Mouse (Mus musculus): Measurements from ENCODE around the gene Fam19a1. TPM values are rescaled to one million over a fixed set of nuclear protein-coding genes. Genes with fewer than 3 reads are reported as not detected.

Gene Fam19a1
- total RNA-seq (2014; rRNA removed), result 19.8 and 22.3 TPM in 2 replicates
- polyA plus RNA-seq (2015; fragmentation: Nextera tagmentation; extraction: Ambion mirVana), result 10.5 and 17.1 TPM in 2 replicates

DNA sequence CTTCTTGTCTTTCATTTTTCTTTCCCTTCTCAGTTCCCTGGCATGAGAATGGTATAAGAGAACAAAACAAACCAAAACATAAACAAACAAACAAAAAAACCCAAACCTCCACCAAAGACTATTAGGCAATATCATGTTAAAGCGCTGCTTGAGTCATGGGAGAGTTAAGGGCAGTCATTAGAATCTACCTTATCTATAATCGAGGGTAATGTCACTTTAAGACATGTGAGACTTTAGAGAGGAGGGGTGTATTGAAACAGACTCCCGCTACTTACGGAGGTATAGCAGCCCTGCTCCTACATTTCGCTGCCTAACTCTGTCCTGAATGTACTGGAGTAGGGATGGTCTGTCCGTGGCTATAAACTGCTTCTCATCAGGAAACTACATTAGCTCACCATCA, at the start of gene Fam19a1:
Gene Fam19a1 (plus strand): TSS at position 301 of the 400 bp plus-strand sequence.
- Histone ChIP-seq H3K4me3 (ENCODE audit: low read depth, low read length) (peak within 1 kb of the TSS; percentile 57), H3K36me3 (ENCODE audit: insufficient read depth) (no peaks in the 10 kb centered on the region), H3K27me3 (ENCODE audit: insufficient read depth, low read length) (no peaks in the 10 kb centered on the region), H3K9ac (peak within 1 kb of the TSS; percentile 39; the same call in 1 of the 2 replicates), H3K9me3 (ENCODE audit: low read length) (no peaks in the 10 kb centered on the region), H3K4me2 (ENCODE audit: low read depth) (peak within 1 kb of the TSS; percentile 96), H3K27ac (ENCODE audit: low read depth, low read length) (no peak within 1 kb of the TSS), H3K4me1 (ENCODE audit: insufficient read depth) (0 out of 2 replicates have a peak, but pooled peaks cover 3% of the 10 kb centered on the region)
- WGBS, result 24% methylated on average over 6 of the region's 6 CpGs
- no peak for DNase-seq
- TF ChIP-seq CTCF (IDR thresholded peaks at IDR 0.05; ENCODE audit: low read depth), result no peak
- ATAC-seq, result no peak

GRCm38 (mm10) chr6:96071080-96071479, 41.9 kb upstream of the Fam19a1 start:
- TF ChIP-seq CTCF (IDR thresholded peaks at IDR 0.05; ENCODE audit: low read depth), result no peak
- H3K9me3 ChIP-seq (ENCODE audit: low read length), result no peaks in the 10 kb centered on the region
- no peak overlapping the region for H3K9ac ChIP-seq
- DNase-seq, result no peak
- no peak overlapping the region for H3K27ac ChIP-seq (ENCODE audit: low read depth, low read length)
- H3K27me3 ChIP-seq (ENCODE audit: insufficient read depth, low read length), result no peaks in the 10 kb centered on the region
- H3K36me3 ChIP-seq (ENCODE audit: insufficient read depth), result no peaks in the 10 kb centered on the region
- H3K4me2 ChIP-seq (ENCODE audit: low read depth), result no peak overlapping the region
- ATAC-seq, result no peak
- no peak overlapping the region for H3K4me3 ChIP-seq (ENCODE audit: low read depth, low read length)
- WGBS, result 88% methylated on average over 4 of the region's 4 CpGs
- H3K4me1 ChIP-seq (ENCODE audit: insufficient read depth), result no peaks in the 10 kb centered on the region

- no peak for ATAC-seq
- DNase-seq, result no peak
- Histone ChIP-seq H3K4me1 (ENCODE audit: insufficient read depth) (no peaks in the 10 kb centered on the region), H3K4me2 (ENCODE audit: low read depth) (no peak overlapping the region), H3K36me3 (ENCODE audit: insufficient read depth) (no peaks in the 10 kb centered on the region), H3K27me3 (ENCODE audit: insufficient read depth, low read length) (no peaks in the 10 kb centered on the region), H3K27ac (ENCODE audit: low read depth, low read length) (no peak overlapping the region), H3K9me3 (ENCODE audit: low read length) (no peaks in the 10 kb centered on the region), H3K9ac (no peak overlapping the region), H3K4me3 (ENCODE audit: low read depth, low read length) (no peak overlapping the region)
- no peak for TF ChIP-seq CTCF (IDR thresholded peaks at IDR 0.05; ENCODE audit: low read depth)
These were observed 41.4 kb upstream of the Fam19a1 start for GRCm38 (mm10) chr6:96071567-96071966.

DNA sequence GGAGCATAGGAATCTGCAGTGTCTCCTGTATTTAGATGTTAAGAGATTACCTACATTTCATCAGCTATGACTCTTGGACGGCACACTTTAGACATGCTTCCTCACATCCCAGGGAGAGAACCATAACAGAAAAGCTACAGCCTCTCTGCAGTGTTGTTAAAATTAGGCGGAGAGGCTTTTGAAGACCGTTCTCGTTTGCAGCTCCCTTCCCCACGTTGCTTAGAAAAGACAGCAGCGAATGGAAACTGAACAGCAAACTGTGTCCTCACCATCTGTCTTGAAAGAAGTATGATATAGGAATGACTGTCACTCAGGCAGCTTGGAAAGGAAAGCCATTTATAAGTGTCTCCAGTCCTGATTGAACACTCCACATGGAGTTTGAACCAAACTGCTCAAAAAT, 23.0 kb upstream of the Fam19a1 start:
- Histone ChIP-seq H3K9me3 (ENCODE audit: low read length) (no peaks in the 10 kb centered on the region), H3K4me1 (ENCODE audit: insufficient read depth) (no peaks in the 10 kb centered on the region), H3K4me3 (ENCODE audit: low read depth, low read length) (no peak overlapping the region), H3K27ac (ENCODE audit: low read depth, low read length) (no peak overlapping the region), H3K4me2 (ENCODE audit: low read depth) (no peak overlapping the region), H3K9ac (no peak overlapping the region), H3K27me3 (ENCODE audit: insufficient read depth, low read length) (no peaks in the 10 kb centered on the region), H3K36me3 (ENCODE audit: insufficient read depth) (no peaks in the 10 kb centered on the region)
- no peak for TF ChIP-seq CTCF (IDR thresholded peaks at IDR 0.05; ENCODE audit: low read depth)
- 74% methylated on average over 6 of the region's 6 CpGs for WGBS
- ATAC-seq (no peak), DNase-seq (peak; percentile 34)

DNA sequence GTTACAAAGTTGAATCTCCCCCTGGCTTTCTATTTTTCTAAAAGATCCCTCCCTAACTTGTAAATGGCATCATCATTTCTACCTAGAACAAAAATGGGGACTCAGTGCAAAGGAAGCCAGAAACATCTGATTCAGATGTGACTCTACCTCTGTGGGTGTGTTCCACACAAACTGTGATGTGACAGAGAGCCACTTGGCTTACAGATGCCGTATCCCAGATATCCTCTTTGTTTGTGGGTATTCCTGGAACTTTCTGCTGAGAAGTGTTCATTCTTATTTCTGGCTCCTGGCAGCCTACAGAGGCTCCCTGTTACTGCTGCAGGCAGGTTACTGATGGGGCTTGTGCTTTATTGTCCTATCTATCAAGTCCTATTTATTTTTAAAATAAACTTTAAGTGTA, 19.2 kb upstream of the Fam19a1 start:
- Histone ChIP-seq H3K27me3 (ENCODE audit: insufficient read depth, low read length) (no peaks in the 10 kb centered on the region), H3K4me2 (ENCODE audit: low read depth) (no peak overlapping the region), H3K9me3 (ENCODE audit: low read length) (no peaks in the 10 kb centered on the region), H3K4me1 (ENCODE audit: insufficient read depth) (no peaks in the 10 kb centered on the region), H3K4me3 (ENCODE audit: low read depth, low read length) (no peak overlapping the region), H3K27ac (ENCODE audit: low read depth, low read length) (no peak overlapping the region), H3K36me3 (ENCODE audit: insufficient read depth) (no peaks in the 10 kb centered on the region), H3K9ac (no peak overlapping the region)
- 89% methylated on average over 1 of the region's 1 CpGs for WGBS
- DNase-seq (no peak), ATAC-seq (no peak)
- no peak for TF ChIP-seq CTCF (IDR thresholded peaks at IDR 0.05; ENCODE audit: low read depth)

DNA sequence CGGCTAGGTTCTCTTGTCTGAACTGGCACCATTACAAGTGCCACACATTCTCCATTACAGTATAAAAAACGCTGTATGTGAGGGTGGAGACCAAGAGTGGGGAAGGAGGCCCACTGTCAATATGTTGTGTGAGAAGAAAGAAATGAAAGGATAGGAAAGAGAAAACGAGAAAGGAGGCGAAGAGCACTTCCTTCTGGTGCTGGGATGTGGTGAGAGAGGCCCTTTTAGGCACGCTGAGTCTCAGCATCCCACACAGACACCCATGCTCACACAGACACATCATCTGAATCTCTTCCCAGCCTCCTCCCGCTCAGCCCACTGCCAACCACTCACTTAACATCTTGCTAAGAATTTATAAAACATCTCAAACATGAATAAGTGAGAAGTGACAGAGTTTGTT, 14.7 kb upstream of the Fam19a1 start:
- ATAC-seq, result no peak

GRCm38 (mm10) chr6:96111656-96112055, 1.3 kb upstream of the Fam19a1 start:
- WGBS, result 59% methylated on average over 1 of the region's 1 CpGs
- no peak overlapping the region for H3K4me2 ChIP-seq (ENCODE audit: low read depth)
- H3K9ac ChIP-seq, result no peak overlapping the region
- DNase-seq (no peak), ATAC-seq (no peak)
- H3K4me3 ChIP-seq (ENCODE audit: low read depth, low read length), result no peak overlapping the region
- H3K36me3 ChIP-seq (ENCODE audit: insufficient read depth), result no peaks in the 10 kb centered on the region
- 0 out of 2 replicates have a peak, but pooled peaks cover 3% of the 10 kb centered on the region for H3K4me1 ChIP-seq (ENCODE audit: insufficient read depth)
- H3K27me3 ChIP-seq (ENCODE audit: insufficient read depth, low read length), result no peaks in the 10 kb centered on the region
- H3K27ac ChIP-seq (ENCODE audit: low read depth, low read length), result no peak overlapping the region
- TF ChIP-seq CTCF (IDR thresholded peaks at IDR 0.05; ENCODE audit: low read depth), result no peak
- H3K9me3 ChIP-seq (ENCODE audit: low read length), result no peaks in the 10 kb centered on the region

More for the DNA sequence above, 14.7 kb upstream of the Fam19a1 start:
- Histone ChIP-seq H3K4me2 (ENCODE audit: low read depth) (no peak overlapping the region), H3K9ac (no peak overlapping the region), H3K36me3 (ENCODE audit: insufficient read depth) (no peaks in the 10 kb centered on the region), H3K4me1 (ENCODE audit: insufficient read depth) (no peaks in the 10 kb centered on the region), H3K4me3 (ENCODE audit: low read depth, low read length) (no peak overlapping the region), H3K27me3 (ENCODE audit: insufficient read depth, low read length) (no peaks in the 10 kb centered on the region), H3K9me3 (ENCODE audit: low read length) (no peaks in the 10 kb centered on the region), H3K27ac (ENCODE audit: low read depth, low read length) (no peak overlapping the region)
- no peak for TF ChIP-seq CTCF (IDR thresholded peaks at IDR 0.05; ENCODE audit: low read depth)
- WGBS, result 64% methylated on average over 6 of the region's 6 CpGs
- DNase-seq, result no peak

All from forebrain, postnatal 0 days (tissue).